Mouse (Mus musculus): Measurements from ENCODE around the gene Smap2. TPM values are rescaled to one million over a fixed set of nuclear protein-coding genes. Genes with fewer than 3 reads are reported as not detected.

Gene Smap2
- total and polyA plus RNA-seq, 3 experiments: 20.1 to 110 (median 29.1) TPM

DNA sequence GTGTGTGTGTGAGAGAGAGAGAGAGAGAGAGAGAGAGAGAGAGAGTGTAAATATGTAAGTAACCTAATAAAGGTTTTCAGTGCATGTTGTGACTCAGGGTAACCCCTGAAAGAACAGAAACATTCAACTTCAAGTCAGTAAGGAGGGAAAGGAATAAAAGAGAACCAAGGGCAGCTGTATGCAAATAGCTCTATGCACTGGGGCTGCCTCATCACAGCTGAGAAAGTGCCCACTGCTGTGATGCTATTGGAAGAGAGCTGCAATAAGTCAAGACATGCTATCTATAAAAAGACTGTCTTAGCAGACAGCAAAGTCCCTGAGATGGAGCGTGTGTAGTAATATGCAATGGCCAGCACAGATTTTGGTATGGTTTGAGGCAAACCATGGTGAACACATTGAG lies 63.4 kb downstream of the Smap2 start:
- Histone ChIP-seq H3K27me3 (replicated peaks) (no peaks in the 10 kb centered on the region), H3K79me2 (replicated peaks; ENCODE audit: control insufficient read depth, extremely low read depth, insufficient read depth, poor library complexity, severe bottlenecking) (no peaks in the 10 kb centered on the region), H3K9me3 (replicated peaks; ENCODE audit: low read length) (no peaks in the 10 kb centered on the region), H3K4me3 (replicated peaks in 1 of 3; ENCODE audit: low read depth in 2 of 3, low read length in 2 of 3, poor library complexity in 1 of 3) (no peak overlapping the region), H3K36me3 (replicated peaks in 1 of 2; ENCODE audit: control insufficient read depth in 1 of 2, insufficient read depth in 1 of 2, low read length in 1 of 2) (peaks cover 0 to 1% of the 10 kb centered on the region in 2 experiments), H3K4me1 (ENCODE audit: control insufficient read depth in 1 of 2, insufficient read depth in 2 of 2) (peaks cover 6 to 44% of the 10 kb centered on the region in 2 experiments; a peak in 3 of 4 replicates), H3K4me2 (ENCODE audit: insufficient read depth, low read depth, poor library complexity, severe bottlenecking) (no peak overlapping the region), H3K27ac (ENCODE audit: insufficient read depth, low read depth) (no peak overlapping the region), H3K9ac (ENCODE audit: insufficient read depth, low read depth) (no peak overlapping the region)
- peak; percentile 70 for DNase-seq (ENCODE audit: extremely low read depth)
- in situ Hi-C loops (cut with MboI; ENCODE audit: low pct_ligation_motif_present, low pct_unique_long_range_greater_than_20kb, low sequenced_read_pairs) (no loop called here), dilution Hi-C loops (cut with MboI; ENCODE audit: extremely low pct_ligation_motif_present, extremely low pct_unique_long_range_greater_than_20kb, low sequenced_read_pairs) (no loop called here)
- TF ChIP-seq RAD21 (IDR thresholded peaks at IDR 0.05; ENCODE audit: low read depth, low read length): no peak
- no peak for TF ChIP-seq ZKSCAN1 (IDR thresholded peaks at IDR 0.05; ENCODE audit: borderline replicate concordance, low read depth, low read length)
- peak; percentile 52 for TF ChIP-seq ETS1 (conservative IDR thresholded peaks at IDR 0.05; ENCODE audit: low read depth, low read length)
- TF ChIP-seq MEF2A (IDR thresholded peaks at IDR 0.05; ENCODE audit: borderline replicate concordance, low read depth, low read length): 0 out of 2 replicates have a peak, but pooled peaks have one; percentile 13
- no peak for TF ChIP-seq CTCF (conservative IDR thresholded peaks at IDR 0.05 in 1 of 2, IDR thresholded peaks at IDR 0.05 in 1 of 2; ENCODE audit: low read depth in 2 of 2, low read length in 2 of 2)
- TF ChIP-seq CHD2 (IDR thresholded peaks at IDR 0.05; ENCODE audit: low read length): no peak
- no peak for TF ChIP-seq TCF12 (IDR thresholded peaks at IDR 0.05; ENCODE audit: low read depth, low read length)
- no peak for TF ChIP-seq USF1 (IDR thresholded peaks at IDR 0.05; ENCODE audit: low read depth, low read length)
- TF ChIP-seq MXI1 (IDR thresholded peaks at IDR 0.05; ENCODE audit: low read depth, low read length): no peak
- no peak for TF ChIP-seq NRF1 (IDR thresholded peaks at IDR 0.05; ENCODE audit: low read depth, low read length)

DNA sequence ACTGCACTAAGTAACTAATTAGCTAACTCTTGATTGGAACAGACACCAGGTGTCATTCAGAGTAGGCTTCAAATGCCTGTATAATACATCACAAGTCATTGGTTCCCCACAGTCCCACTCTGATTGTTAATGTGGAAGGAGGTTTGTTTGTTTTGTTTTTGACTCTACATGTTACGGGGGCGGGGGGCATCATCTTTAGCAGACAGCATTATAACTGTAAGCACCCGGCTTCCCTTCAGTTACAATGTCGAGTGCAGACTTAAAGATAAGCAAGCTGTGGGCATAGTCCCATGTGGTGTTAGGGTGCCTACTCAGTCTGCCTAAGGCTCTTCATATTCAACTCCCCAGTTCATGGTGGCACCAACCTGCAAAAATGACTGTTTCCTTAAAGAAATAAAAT lies 64.0 kb downstream of the Smap2 start:
- Histone ChIP-seq H3K27ac (ENCODE audit: insufficient read depth, low read depth) (no peak overlapping the region), H3K79me2 (replicated peaks; ENCODE audit: control insufficient read depth, extremely low read depth, insufficient read depth, poor library complexity, severe bottlenecking) (no peaks in the 10 kb centered on the region), H3K9me3 (replicated peaks; ENCODE audit: low read length) (no peaks in the 10 kb centered on the region), H3K9ac (ENCODE audit: insufficient read depth, low read depth) (no peak overlapping the region), H3K36me3 (replicated peaks in 1 of 2; ENCODE audit: control insufficient read depth in 1 of 2, insufficient read depth in 1 of 2, low read length in 1 of 2) (peaks cover 0 to 1% of the 10 kb centered on the region in 2 experiments), H3K4me2 (ENCODE audit: insufficient read depth, low read depth, poor library complexity, severe bottlenecking) (no peak overlapping the region), H3K27me3 (replicated peaks) (no peaks in the 10 kb centered on the region), H3K4me3 (replicated peaks in 1 of 3; ENCODE audit: low read depth in 2 of 3, low read length in 2 of 3, poor library complexity in 1 of 3) (no peak overlapping the region), H3K4me1 (ENCODE audit: control insufficient read depth in 1 of 2, insufficient read depth in 2 of 2) (peaks cover 6 to 44% of the 10 kb centered on the region in 2 experiments; a peak in 3 of 4 replicates)
- DNase-seq (ENCODE audit: extremely low read depth): no peak
- dilution Hi-C loops (cut with MboI; ENCODE audit: extremely low pct_ligation_motif_present, extremely low pct_unique_long_range_greater_than_20kb, low sequenced_read_pairs): no loop called here
- in situ Hi-C loops (cut with MboI; ENCODE audit: low pct_ligation_motif_present, low pct_unique_long_range_greater_than_20kb, low sequenced_read_pairs): no loop called here
- no peak for TF ChIP-seq MAFK (IDR thresholded peaks at IDR 0.05; ENCODE audit: insufficient replicate concordance, low read length)
- TF ChIP-seq ZNF384 (IDR thresholded peaks at IDR 0.05; ENCODE audit: low read depth, low read length): no peak
- TF ChIP-seq POLR2A (IDR thresholded peaks at IDR 0.05; ENCODE audit: low read depth, low read length): no peak
- no peak for TF ChIP-seq CHD1 (IDR thresholded peaks at IDR 0.05; ENCODE audit: low read depth, low read length)
- TF ChIP-seq CTCF (conservative IDR thresholded peaks at IDR 0.05 in 1 of 2, IDR thresholded peaks at IDR 0.05 in 1 of 2; ENCODE audit: low read depth in 2 of 2, low read length in 2 of 2): no peak
- TF ChIP-seq SMC3 (IDR thresholded peaks at IDR 0.05; ENCODE audit: low read depth, low read length): no peak
- TF ChIP-seq KAT2A (IDR thresholded peaks at IDR 0.05; ENCODE audit: insufficient replicate concordance, low read length): no peak
